Mouse (Mus musculus) liver, adult 2 months (tissue): ENCODE measurements around the gene Ckap2l.

Experiments used
- CTCF ChIP-seq: fragments of 200-500 bp; IDR thresholded peaks from 2 replicates; pipeline ENCODE4 v1.5.1; 2011; ENCODE audit warnings: low read depth, low read length, control low read depth
- POLR2A ChIP-seq: fragments of 200-500 bp; IDR thresholded peaks from 2 replicates; pipeline ENCODE4 v1.6.1; 2011; ENCODE audit warnings: low read length, control low read depth; ENCODE audit not compliant: insufficient read depth; ENCODE audit errors: extremely low read depth

- no peak for TF ChIP-seq CTCF
- no peak for TF ChIP-seq POLR2A
Observed at GRCm38 (mm10) chr2:129236526-129236925, 60.5 kb downstream of the Ckap2l start.
